Comparison of ENCODE assay signal across 17 mouse cellular contexts in the genomic region with DNA sequence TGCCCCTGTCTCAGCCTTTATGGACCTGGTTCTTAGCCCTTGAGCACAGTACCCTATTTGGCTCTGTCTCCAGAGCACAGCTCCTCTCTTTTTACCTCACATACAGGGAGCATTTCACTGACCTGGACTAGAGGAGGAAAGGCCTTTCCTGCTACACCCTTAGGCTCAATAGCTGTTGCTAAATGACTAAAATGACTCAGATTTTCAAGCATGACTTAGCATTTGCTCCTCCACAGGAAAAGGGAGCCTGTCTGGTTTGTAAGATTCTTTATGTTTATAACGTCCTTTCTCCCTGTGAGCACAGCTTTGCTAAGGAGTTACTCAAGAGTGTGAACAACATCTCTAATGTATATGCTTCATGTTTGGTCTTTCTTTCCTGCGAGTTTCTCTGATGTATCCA. TPM values are rescaled to one million over a fixed set of nuclear protein-coding genes. Genes with fewer than 3 reads are reported as not detected.
DNase-seq lines count a peak whose midpoint lies in the region.
"Had no signal": no experiment of that assay in that cellular context is flagged by ENCODE, and none has a peak within 500 bp of the region (broad histone marks: within the 10 kb centered on the region; RNA-seq: fewer than 3 reads in every experiment).

No protein-coding gene starts in this region.

- DNase-seq in adrenal gland, postnatal 14 days = peak; percentile 25
- DNase-seq in adrenal gland, postnatal 36 days = no peak
- DNase-seq in kidney, postnatal 14 days = peak; percentile 10
- no peak for DNase-seq in kidney, postnatal 4 days
- peak; percentile 76 for DNase-seq in NIH3T3 (ENCODE audit: low read depth)
- no peak for DNase-seq in heart, postnatal 36 days
- DNase-seq in left cerebral cortex, postnatal 36 days (ENCODE audit: low spot score in 2 of 2) = no peak
- DNase-seq: cerebellum, adult 11 months; cerebellum, adult 9-11 months; gastrocnemius, postnatal 25 days; heart, postnatal 4 days; layer of hippocampus, adult 9-11 months; liver; lung, postnatal 36 days; right cerebral cortex, postnatal 14 days had no signal

- intact Hi-C loops in heart, postnatal 36 days (cut with DNase I) = no loop called here
- intact Hi-C loops in left cerebral cortex, postnatal 36 days (cut with DNase I) = no loop called here

RNA-seq across cellular contexts. Expression of gene Arnt2, which starts 47.3 kb away (rescaled TPM):
- total RNA-seq in adrenal gland, postnatal 14 days (2021) = 30.9 and 37.2 TPM in 2 replicates
- total RNA-seq in adrenal gland, postnatal 36 days (2021) = 10 to 100 TPM; 24.0 to 27.3 TPM
- total RNA-seq in heart, postnatal 36 days (2021) = under 1 TPM; 0.35 to 0.42 TPM
- 100 to 1,000 TPM; 224 to 265 TPM for total RNA-seq in left cerebral cortex, postnatal 36 days (2021)
- total RNA-seq: common myeloid progenitor, adult 5-6 weeks; MEL had no signal

Comparison
In these comparisons a context has a peak if more than half of its experiments do, and no peak if none do; other contexts are left out.
1. DNase-seq: peak in adrenal gland, postnatal 14 days (single experiment), kidney, postnatal 14 days (single experiment) and NIH3T3 (single experiment); none in adrenal gland, postnatal 36 days (0 of 2), kidney, postnatal 4 days (0 of 2), heart, postnatal 36 days (0 of 2) and left cerebral cortex, postnatal 36 days (0 of 2).
2. RNA of gene Arnt2, which starts 47.3 kb away (total RNA-seq): 224 to 265 TPM in left cerebral cortex, postnatal 36 days, 30.9 to 37.2 TPM in adrenal gland, postnatal 14 days and 24.0 to 27.3 TPM in adrenal gland, postnatal 36 days; 0.35 to 0.42 TPM in heart, postnatal 36 days; every median in the first group is over 10 times any median in the second.